ENCODE assay signal across 8 mouse cellular contexts in genomic region chr2:168990061-168990753, GRCm38 (mm10). TPM values are rescaled to one million over a fixed set of nuclear protein-coding genes. Genes with fewer than 3 reads are reported as not detected.
A peak's percentile ranks its signal among the peaks of the same experiment; 100 is the strongest.
DNase-seq lines count a peak whose midpoint lies in the region; ATAC-seq lines count a peak whose summit lies in the region.

No protein-coding gene starts in this region.

- H3K27me3 ChIP-seq in forebrain, embryonic 14.5 days (replicated peaks; ENCODE audit: control insufficient read depth, insufficient read depth, low read length): no peaks in the 10 kb centered on the region
- H3K27me3 ChIP-seq in midbrain, embryonic 16.5 days (ENCODE audit: control insufficient read depth, insufficient read depth, low read depth, low read length): no peaks in the 10 kb centered on the region
- no peaks in the 10 kb centered on the region for H3K27me3 ChIP-seq in heart, embryonic 10.5 days (ENCODE audit: insufficient read depth, poor library complexity, severe bottlenecking)

- H3K27ac ChIP-seq in forebrain, embryonic 14.5 days (ENCODE audit: low read depth, low read length): no peak overlapping the region; the same call in 1 of the 2 replicates
- H3K27ac ChIP-seq in midbrain, embryonic 16.5 days (ENCODE audit: low read length): peak overlapping the region; percentile 79
- H3K27ac ChIP-seq in heart, embryonic 10.5 days: no peak overlapping the region

- DNase-seq in CD4-positive, CD25-positive, alpha-beta regulatory T cell, adult 2 months (ENCODE audit: low read depth, low spot score): peak; percentile 47
- DNase-seq in layer of hippocampus, adult 9-10 months (ENCODE audit: low spot score): peak; percentile 22
- no peak for DNase-seq in layer of hippocampus, postnatal 25 days (ENCODE audit: extremely low spot score in 1 of 2, low spot score in 1 of 2)
- peak; percentile 88 for DNase-seq in forebrain, embryonic 14.5 days (ENCODE audit: low spot score)
- no peak for DNase-seq in heart, embryonic 10.5 days (ENCODE audit: low spot score)

- no peaks in the 10 kb centered on the region for H3K9me3 ChIP-seq in forebrain, embryonic 14.5 days (replicated peaks; ENCODE audit: control insufficient read depth, low read length)
- peaks cover 6% of the 10 kb centered on the region; the same call in 1 of the 2 replicates for H3K9me3 ChIP-seq in midbrain, embryonic 16.5 days (replicated peaks; ENCODE audit: control insufficient read depth, low read length, poor library complexity, severe bottlenecking)
- H3K9me3 ChIP-seq in heart, embryonic 10.5 days: no peaks in the 10 kb centered on the region

- ATAC-seq in CD4-positive, CD25-positive, alpha-beta regulatory T cell, adult 4 months: no peak
- ATAC-seq in forebrain, embryonic 14.5 days: no peak
- ATAC-seq in midbrain, embryonic 16.5 days: no peak
- no peak for ATAC-seq in monocyte, adult 5-6 weeks (replicated peaks; ENCODE audit: insufficient number of reproducible peaks, low FRiP score, low TSS enrichment, poor library complexity, severe bottlenecking)

- no peaks in the 10 kb centered on the region for H3K36me3 ChIP-seq in forebrain, embryonic 14.5 days (ENCODE audit: control insufficient read depth, insufficient read depth, low read length)
- H3K36me3 ChIP-seq in midbrain, embryonic 16.5 days (ENCODE audit: control insufficient read depth, insufficient read depth, low read length): no peaks in the 10 kb centered on the region
- H3K36me3 ChIP-seq in heart, embryonic 10.5 days: peaks cover 7% of the 10 kb centered on the region; the same call in 1 of the 2 replicates

- H3K4me3 ChIP-seq in forebrain, embryonic 14.5 days (ENCODE audit: low read depth, low read length): no peak overlapping the region
- no peak overlapping the region for H3K4me3 ChIP-seq in midbrain, embryonic 16.5 days (ENCODE audit: low read depth, low read length)
- H3K4me3 ChIP-seq in heart, embryonic 10.5 days: no peak overlapping the region

- H3K4me2 ChIP-seq in forebrain, embryonic 14.5 days (ENCODE audit: low read length): no peak overlapping the region
- peak overlapping the region; percentile 25; the same call in 1 of the 2 replicates for H3K4me2 ChIP-seq in midbrain, embryonic 16.5 days (ENCODE audit: low read length)

- H3K4me1 ChIP-seq in forebrain, embryonic 14.5 days (ENCODE audit: control insufficient read depth, insufficient read depth, low read length): no peaks in the 10 kb centered on the region
- peaks cover 6% of the 10 kb centered on the region; the same call in 1 of the 2 replicates for H3K4me1 ChIP-seq in midbrain, embryonic 16.5 days (ENCODE audit: control insufficient read depth, insufficient read depth, low read length)
- H3K4me1 ChIP-seq in heart, embryonic 10.5 days: no peaks in the 10 kb centered on the region

- peak overlapping the region; percentile 18; the same call in 1 of the 2 replicates for H3K9ac ChIP-seq in forebrain, embryonic 14.5 days (ENCODE audit: low read length)
- H3K9ac ChIP-seq in midbrain, embryonic 16.5 days (ENCODE audit: low read depth, low read length): peak overlapping the region; percentile 6; the same call in 1 of the 2 replicates

- 56% methylated on average over 13 of the region's 13 CpGs for WGBS in forebrain, embryonic 14.5 days
- 47% methylated on average over 13 of the region's 13 CpGs for WGBS in midbrain, embryonic 16.5 days
- WGBS in heart, embryonic 10.5 days: 63% methylated on average over 13 of the region's 13 CpGs

RNA-seq across cellular contexts. Expression of gene Zfp64, which starts 34.8 kb away (rescaled TPM):
- 10 to 100 TPM; 26.5 to 40.1 TPM for polyA plus RNA-seq in CD4-positive, CD25-positive, alpha-beta regulatory T cell, adult 4 months (2017; shearing (Covaris generic))
- 10 to 100 TPM; 17.3 to 19.0 TPM for total RNA-seq in layer of hippocampus, postnatal 25 days (2021)
- 29.7 and 36.6 TPM in 2 replicates for polyA plus RNA-seq in forebrain, embryonic 14.5 days (2014; fragmentation: Nextera tagmentation; extraction: Ambion mirVana)
- 42.0 and 46.0 TPM in 2 replicates for polyA plus RNA-seq in midbrain, embryonic 16.5 days (2015; fragmentation: Nextera tagmentation; extraction: Ambion mirVana)
- polyA plus RNA-seq in heart, embryonic 10.5 days (2016; fragmentation: Nextera tagmentation; extraction: Ambion mirVana): 24.7 and 30.7 TPM in 2 replicates
- 6.8 to 13.0 TPM (median 7.8 TPM) in 3 replicates for total RNA-seq in monocyte, adult 5-6 weeks (2017)

Comparison
In these comparisons a context has a peak if more than half of its experiments do, and no peak if none do; other contexts are left out.
1. DNase-seq: peak in CD4-positive, CD25-positive, alpha-beta regulatory T cell, adult 2 months (single experiment), layer of hippocampus, adult 9-10 months (single experiment) and forebrain, embryonic 14.5 days (single experiment); none in layer of hippocampus, postnatal 25 days (0 of 2) and heart, embryonic 10.5 days (single experiment).